Mouse (Mus musculus) G1E (cell line): ENCODE measurements at regions not wholly inside any gene's neighbourhood (a gene's known extent, or its start where the extent isn't known, plus 50 kb on each side); places are given as distances from the start of the nearest gene placed in this dataset.

Source experiments
- ATAC-seq: 2 replicates; pipeline ENCODE4 v1.8.0; 2016; ENCODE audit warnings: mild to moderate bottlenecking; ENCODE audit not compliant: insufficient number of reproducible peaks, poor library complexity, low FRiP score, severe bottlenecking; ENCODE audit errors: extremely low read depth
- DNase-seq: peaks from one replicate; pipeline ENCODE4 v3.0.0; 2012; ENCODE audit warnings: low spot score
- H3K27me3 ChIP-seq: 2 replicates; pipeline ENCODE4 v1.6.1; 2012; ENCODE audit warnings: mild to moderate bottlenecking, low read length, inconsistent platforms; ENCODE audit not compliant: insufficient read depth
- H3K36me3 ChIP-seq: replicated peaks from 2 replicates; pipeline ENCODE3; 2012; ENCODE audit warnings: mild to moderate bottlenecking, inconsistent platforms
- H3K4me1 ChIP-seq: 2 replicates; pipeline ENCODE4 v1.6.1; 2012; ENCODE audit warnings: low read depth, low read length, inconsistent platforms, mixed read lengths; ENCODE audit not compliant: insufficient read depth
- H3K4me3 ChIP-seq: 2 replicates; pipeline ENCODE4 v1.5.1; 2012; ENCODE audit warnings: low read depth, mild to moderate bottlenecking, inconsistent platforms, low read length, moderate library complexity, mixed read lengths
- H3K9me3 ChIP-seq: replicated peaks from 2 replicates; pipeline ENCODE4 v1.6.1; 2012; ENCODE audit warnings: inconsistent platforms
- CTCF ChIP-seq: IDR thresholded peaks from 2 replicates; pipeline ENCODE4 v1.5.1; 2012; ENCODE audit warnings: low read depth, low read length, inconsistent platforms, mixed read lengths
- GATA1 ChIP-seq: IDR thresholded peaks from 2 replicates; pipeline ENCODE4 v1.6.1; 2012; ENCODE audit warnings: borderline replicate concordance, low read length, inconsistent platforms, mixed read lengths
- GATA2 ChIP-seq: IDR thresholded peaks from 2 replicates; pipeline ENCODE4 v1.6.1; 2012; ENCODE audit warnings: low read depth, low read length, inconsistent platforms, borderline replicate concordance
- POLR2AphosphoS5 ChIP-seq: IDR thresholded peaks from 2 replicates; pipeline ENCODE4 v1.6.1; 2012; ENCODE audit warnings: low read depth, low read length, inconsistent platforms; ENCODE audit not compliant: insufficient replicate concordance
- TAL1 ChIP-seq: conservative IDR thresholded peaks from 2 replicates; pipeline ENCODE4 v1.6.1; 2012; ENCODE audit warnings: low read depth, low read length, inconsistent platforms, mixed read lengths

GRCm38 (mm10) chr3:34504573-34504894 is 145.7 kb upstream of the Sox2 start:
- no peaks in the 10 kb centered on the region for H3K27me3 ChIP-seq
- H3K9me3 ChIP-seq = no peaks in the 10 kb centered on the region
- no peak overlapping the region for H3K4me3 ChIP-seq
- DNase-seq (no peak), ATAC-seq (no peak)
- TF ChIP-seq TAL1 (no peak), CTCF (no peak), GATA1 (no peak), GATA2 (no peak), POLR2AphosphoS5 (no peak)
- H3K36me3 ChIP-seq = no peaks in the 10 kb centered on the region
- no peaks in the 10 kb centered on the region for H3K4me1 ChIP-seq

- Histone ChIP-seq H3K27me3 (no peaks in the 10 kb centered on the region), H3K4me1 (no peaks in the 10 kb centered on the region), H3K36me3 (no peaks in the 10 kb centered on the region), H3K4me3 (no peak overlapping the region), H3K9me3 (no peaks in the 10 kb centered on the region)
- DNase-seq (no peak), ATAC-seq (no peak)
- TF ChIP-seq POLR2AphosphoS5 (no peak), GATA2 (no peak), GATA1 (no peak), TAL1 (no peak), CTCF (no peak)
Measured at GRCm38 (mm10) chr3:34503874-34504572, 146.2 kb upstream of the Sox2 start.

GRCm38 (mm10) chr3:34496839-34497238 is 153.4 kb upstream of the Sox2 start:
- Histone ChIP-seq H3K36me3 (no peaks in the 10 kb centered on the region), H3K27me3 (no peaks in the 10 kb centered on the region), H3K9me3 (no peaks in the 10 kb centered on the region), H3K4me1 (no peaks in the 10 kb centered on the region), H3K4me3 (no peak overlapping the region)
- DNase-seq (no peak), ATAC-seq (no peak)
- TF ChIP-seq GATA2 (no peak), GATA1 (no peak), POLR2AphosphoS5 (no peak), TAL1 (no peak), CTCF (no peak)

- Histone ChIP-seq H3K36me3 (no peaks in the 10 kb centered on the region), H3K4me3 (no peak overlapping the region), H3K27me3 (no peaks in the 10 kb centered on the region), H3K9me3 (no peaks in the 10 kb centered on the region), H3K4me1 (no peaks in the 10 kb centered on the region)
- DNase-seq = no peak
- ATAC-seq = no peak
- TF ChIP-seq GATA2 (no peak), CTCF (no peak), TAL1 (no peak)
Measured at GRCm38 (mm10) chr3:34495615-34496014, 154.6 kb upstream of the Sox2 start.

GRCm38 (mm10) chr3:34493921-34494320 is 156.3 kb upstream of the Sox2 start:
- H3K4me3 ChIP-seq = no peak overlapping the region
- no peak for DNase-seq
- H3K9me3 ChIP-seq = peaks cover 2% of the 10 kb centered on the region; the same call in 1 of the 2 replicates
- ATAC-seq = no peak
- TF ChIP-seq POLR2AphosphoS5 = no peak
- no peak for TF ChIP-seq GATA1
- TF ChIP-seq TAL1 = no peak
- TF ChIP-seq GATA2 = no peak
- no peak for TF ChIP-seq CTCF
- H3K27me3 ChIP-seq = no peaks in the 10 kb centered on the region
- H3K36me3 ChIP-seq = no peaks in the 10 kb centered on the region
- H3K4me1 ChIP-seq = no peaks in the 10 kb centered on the region

GRCm38 (mm10) chr3:34489008-34489407 is 161.2 kb upstream of the Sox2 start:
- ATAC-seq (no peak), DNase-seq (no peak)
- TF ChIP-seq GATA2 (no peak), CTCF (no peak), GATA1 (no peak), TAL1 (no peak), POLR2AphosphoS5 (no peak)
- Histone ChIP-seq H3K4me3 (no peak overlapping the region), H3K36me3 (no peaks in the 10 kb centered on the region), H3K4me1 (no peaks in the 10 kb centered on the region), H3K27me3 (no peaks in the 10 kb centered on the region), H3K9me3 (peaks cover 6% of the 10 kb centered on the region; the same call in 1 of the 2 replicates)
